Mouse (Mus musculus): ENCODE results near the gene Gm11627.

GRCm38 (mm10) chr11:102557386-102557785 is 21.9 kb downstream of the Gm11627 start:
- TF ChIP-seq CTCF (IDR thresholded peaks at IDR 0.05; ENCODE audit: extremely low read depth, insufficient read depth, insufficient read length, insufficient replicate concordance) (no peak), POLR2A (IDR thresholded peaks at IDR 0.05; ENCODE audit: low read depth, low read length) (no peak)

Data from spleen, adult 2 months (tissue).